Mouse (Mus musculus) stomach, postnatal 0 days (tissue): ENCODE data around the gene Gabra4. TPM values are rescaled to one million over a fixed set of nuclear protein-coding genes. Genes with fewer than 3 reads are reported as not detected.
"Not testable (repeated sequence)": the region's sequence is repeated elsewhere in the genome, so short reads cannot be mapped to it uniquely, and the experiment has no call there.

Source experiments
- ATAC-seq: fragments of 200-750 bp; cut with Nextera tagmentation; 2 replicates; pipeline ENCODE4 v1.8.0; 2017; ENCODE audit not compliant: low FRiP score, low TSS enrichment
- DNase-seq: peaks from one replicate; pipeline ENCODE4 v3.0.0-alpha.2; 2016; ENCODE audit warnings: low spot score
- H3K27ac ChIP-seq: fragments of 300-500 bp; sonication (generic); replicated peaks from 2 replicates; pipeline ENCODE4 v1.5.1; 2014; ENCODE audit warnings: mild to moderate bottlenecking, control low read depth
- H3K27me3 ChIP-seq: fragments of 300-500 bp; sonication (generic); 2 replicates; pipeline ENCODE4 v1.6.1; 2014; ENCODE audit warnings: low read length; ENCODE audit not compliant: control insufficient read depth, insufficient read depth
- H3K36me3 ChIP-seq: fragments of 300-500 bp; sonication (generic); 2 replicates; pipeline ENCODE4 v1.6.1; 2014; ENCODE audit warnings: low read length, mixed read lengths; ENCODE audit not compliant: control insufficient read depth, insufficient read depth
- H3K4me1 ChIP-seq: fragments of 300-500 bp; sonication (generic); replicated peaks from 2 replicates; pipeline ENCODE4 v1.6.1; 2014; ENCODE audit warnings: antibody characterized with exemption; ENCODE audit not compliant: control insufficient read depth, insufficient read depth
- H3K4me2 ChIP-seq: fragments of 300-500 bp; sonication (generic); replicated peaks from 2 replicates; pipeline ENCODE4 v1.6.1; 2014; ENCODE audit warnings: low read depth, mild to moderate bottlenecking, control low read depth, moderate library complexity
- H3K4me3 ChIP-seq: fragments of 300-500 bp; sonication (generic); 2 replicates; pipeline ENCODE4 v1.5.1; 2014; ENCODE audit warnings: low read depth, low read length, control low read depth
- H3K9ac ChIP-seq: fragments of 300-500 bp; sonication (generic); 2 replicates; pipeline ENCODE4 v1.6.1; 2014; ENCODE audit warnings: mild to moderate bottlenecking, low read length, control low read depth, mixed read lengths
- H3K9me3 ChIP-seq: fragments of 300-500 bp; sonication (generic); 2 replicates; pipeline ENCODE4 v1.6.1; 2016; ENCODE audit warnings: low read length; ENCODE audit not compliant: control insufficient read depth
- CTCF ChIP-seq: IDR thresholded peaks from 2 replicates; pipeline ENCODE4 v1.5.1; 2016; ENCODE audit warnings: antibody characterized with exemption, low read depth, mild to moderate bottlenecking, moderate library complexity
- EP300 ChIP-seq: optimal IDR thresholded peaks from 2 replicates; pipeline ENCODE3; 2016; ENCODE audit warnings: antibody characterized with exemption
- WGBS: fragments of 180-500 bp; shearing (Covaris S2); extraction: QIAGEN DNeasy Blood & Tissue Kit; methylation state at CpG from one replicate; pipeline ENCODE4 v1.1.7; 2014; 5-methylcytosine and 5-hydroxymethylcytosine counted together
- polyA plus RNA-seq: library from polyadenylated mRNA; unstranded; fragments of >200 nt; fragmentation: Nextera tagmentation; extraction: Ambion mirVana; gene quantifications from 2 replicates; pipeline ENCODE4 v1.2.1, GENCODE M21; 2015

Gabra4 gene
- polyA plus RNA-seq, 1 experiment from 2014 or later: 1.0 TPM

DNA sequence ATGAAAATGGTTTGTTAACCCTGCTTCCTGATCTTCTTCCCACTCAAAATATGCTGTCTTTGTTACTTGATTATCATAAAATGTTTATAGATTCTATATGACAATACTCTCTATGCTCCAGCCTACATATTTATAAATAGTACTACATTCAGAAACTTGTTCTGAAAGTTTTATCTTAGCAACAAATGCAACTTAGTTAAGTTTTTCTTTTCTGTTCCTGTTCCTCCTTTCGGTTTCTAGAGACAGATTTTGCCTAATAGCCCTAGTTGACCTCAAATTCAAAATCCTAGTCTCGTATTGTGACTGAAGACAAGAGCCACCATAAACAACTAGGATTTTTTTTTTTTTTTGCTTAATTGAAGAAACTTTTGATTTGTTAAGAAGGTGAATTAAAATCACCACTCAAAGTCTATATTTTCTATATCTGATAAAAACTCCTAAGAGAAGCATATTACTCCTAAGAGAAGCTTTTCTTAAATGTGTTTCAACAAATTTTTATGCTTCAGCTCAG lies 64.3 kb downstream of the Gabra4 start:
- no peak for TF ChIP-seq CTCF
- TF ChIP-seq EP300: no peak
- Histone ChIP-seq H3K36me3 (no peaks in the 10 kb centered on the region), H3K9me3 (no peaks in the 10 kb centered on the region), H3K4me3 (no peak overlapping the region), H3K9ac (no peak overlapping the region), H3K4me1 (no peaks in the 10 kb centered on the region), H3K27ac (no peak overlapping the region), H3K27me3 (no peaks in the 10 kb centered on the region), H3K4me2 (no peak overlapping the region)
- no peak for DNase-seq
- ATAC-seq: no peak
- 76% methylated on average over 2 of the region's 2 CpGs for WGBS

DNA sequence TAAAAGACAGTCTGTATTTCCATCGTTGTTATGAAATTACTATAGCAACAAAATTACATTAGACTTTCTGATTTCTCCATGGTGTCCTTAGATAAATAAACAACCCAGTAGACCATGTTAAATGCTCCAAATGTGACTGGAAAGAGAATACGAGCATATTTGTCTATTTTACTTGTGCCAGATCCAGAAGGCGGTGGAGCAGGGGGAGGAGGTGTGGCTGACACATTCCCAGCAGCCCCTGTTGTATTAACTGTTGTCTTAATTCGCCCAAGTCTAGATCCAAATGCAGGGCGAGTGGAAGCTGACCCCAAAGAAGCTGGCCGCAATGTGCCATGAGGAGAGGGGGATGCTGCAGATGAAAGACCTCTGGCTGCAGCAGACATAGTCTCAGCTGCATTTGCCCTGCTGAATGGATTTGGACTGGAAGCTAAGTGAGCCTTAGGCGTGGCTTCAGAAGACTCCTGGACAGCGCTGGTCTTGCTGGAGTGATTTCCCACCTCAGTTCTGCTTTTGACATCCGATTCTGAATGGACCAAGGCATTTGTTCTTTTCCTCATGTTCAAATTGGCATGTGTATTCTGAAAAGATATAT lies 86.4 kb downstream of the Gabra4 start:
- Histone ChIP-seq H3K9me3 (no peaks in the 10 kb centered on the region), H3K9ac (no peak overlapping the region), H3K4me2 (no peak overlapping the region), H3K36me3 (no peaks in the 10 kb centered on the region), H3K4me1 (no peaks in the 10 kb centered on the region), H3K4me3 (no peak overlapping the region), H3K27ac (no peak overlapping the region), H3K27me3 (no peaks in the 10 kb centered on the region)
- DNase-seq (no peak), ATAC-seq (no peak)
- TF ChIP-seq CTCF (no peak), EP300 (no peak)
- 68% methylated on average over 9 of the region's 9 CpGs for WGBS

DNA sequence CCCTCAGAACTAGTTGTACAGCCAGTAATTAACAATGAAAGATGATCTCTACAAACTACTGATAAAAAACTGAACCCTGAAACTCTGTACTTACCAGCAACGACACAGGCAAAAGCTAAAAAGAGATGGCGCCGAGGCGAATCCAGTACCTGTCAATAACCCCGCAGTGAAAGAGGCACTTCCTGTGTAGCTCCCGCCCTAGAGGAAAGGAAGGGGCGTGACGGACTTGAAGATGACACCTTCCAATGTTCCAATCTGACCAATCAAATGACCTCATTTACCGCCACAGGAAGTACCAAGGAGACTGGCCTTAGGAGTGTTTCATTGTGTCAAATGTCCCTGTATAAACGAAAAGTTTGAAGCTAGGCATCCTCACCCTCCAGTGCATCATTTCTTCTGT lies 110.0 kb downstream of the Gabra4 start, which contains the start of gene Cox7b2:
Gene Cox7b2, minus strand, starts transcription at position 127 of the 400 bp plus-strand sequence.
- no peaks in the 10 kb centered on the region for H3K4me1 ChIP-seq
- WGBS: 91% methylated on average over 10 of the region's 10 CpGs
- no peak for TF ChIP-seq CTCF
- TF ChIP-seq EP300: no peak
- H3K4me3 ChIP-seq: no peak within 1 kb of the TSS
- no peaks in the 10 kb centered on the region for H3K36me3 ChIP-seq
- ATAC-seq (no peak), DNase-seq (no peak)
- H3K9ac ChIP-seq: no peak within 1 kb of the TSS
- H3K27ac ChIP-seq: no peak within 1 kb of the TSS
- no peaks in the 10 kb centered on the region for H3K9me3 ChIP-seq
- no peak within 1 kb of the TSS for H3K4me2 ChIP-seq
- H3K27me3 ChIP-seq: no peaks in the 10 kb centered on the region

DNA sequence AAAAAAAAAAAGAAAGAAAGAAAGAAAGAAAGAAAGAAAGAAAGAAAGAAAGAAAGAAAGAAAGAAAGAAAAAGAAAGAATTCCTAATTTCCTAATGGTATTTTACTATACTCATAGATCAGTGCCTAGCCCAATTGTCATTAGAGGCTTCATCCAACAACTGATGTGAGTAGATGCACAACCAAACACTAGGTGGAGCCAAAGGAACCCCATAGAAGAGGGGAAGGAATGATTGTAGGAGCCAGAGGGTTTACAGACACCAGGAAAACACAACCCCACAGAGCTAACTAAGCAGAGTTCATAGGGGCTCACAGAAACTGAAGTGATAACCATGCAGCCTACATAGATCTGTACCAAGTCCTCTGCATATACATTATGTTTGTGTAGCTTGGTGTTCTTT lies 112.6 kb downstream of the Gabra4 start:
- Histone ChIP-seq H3K27ac (no peak overlapping the region), H3K4me1 (no peaks in the 10 kb centered on the region), H3K9me3 (no peaks in the 10 kb centered on the region), H3K36me3 (no peaks in the 10 kb centered on the region), H3K27me3 (no peaks in the 10 kb centered on the region), H3K4me2 (no peak overlapping the region), H3K9ac (no peak overlapping the region), H3K4me3 (no peak overlapping the region)
- no peak for ATAC-seq
- TF ChIP-seq EP300: no peak
- peak; percentile 65 for TF ChIP-seq CTCF
- peak; percentile 17 for DNase-seq

DNA sequence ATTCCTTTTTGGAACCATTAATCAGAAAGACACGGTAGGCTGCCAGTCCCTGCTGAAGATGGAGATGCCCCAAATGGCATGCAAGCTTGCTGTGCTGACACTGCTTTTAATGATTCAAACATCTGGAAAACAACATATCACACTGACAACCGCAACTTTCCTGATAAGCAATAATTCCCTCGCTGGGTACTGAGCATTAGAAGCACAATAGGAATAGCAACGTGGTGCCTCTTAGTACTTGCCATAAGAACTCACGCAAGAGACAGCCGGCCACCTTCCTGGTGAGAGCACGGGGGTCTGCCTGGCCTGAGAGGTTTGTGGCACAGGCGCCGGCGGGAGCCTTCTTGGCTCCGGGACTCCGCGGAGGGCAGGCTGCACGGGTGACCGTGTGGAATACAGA lies 132.6 kb downstream of the Gabra4 start:
- not testable (repeated sequence) for H3K27me3 ChIP-seq, DNase-seq, H3K4me2 ChIP-seq, H3K36me3 ChIP-seq, H3K4me1 ChIP-seq, H3K4me3 ChIP-seq, H3K9ac ChIP-seq, ATAC-seq, H3K9me3 ChIP-seq, H3K27ac ChIP-seq
- 71% methylated on average over 10 of the region's 15 CpGs for WGBS

Other genes starting within 250 kb of the Gabra4 start
- gene Cox7b2, start 110.1 kb downstream of the Gabra4 start, polyA plus RNA-seq: 0.25 and 0.27 TPM in 2 replicates
- gene Gabrb1, start 195 bp downstream of the Gabra4 start, polyA plus RNA-seq: 0.10 and 0.11 TPM in 2 replicates